Mouse (Mus musculus): ENCODE results near the gene Dcaf15. TPM values are rescaled to one million over a fixed set of nuclear protein-coding genes. Genes with fewer than 3 reads are reported as not detected.
A peak's percentile ranks its signal among the peaks of the same experiment; 100 is the strongest.

Gene Dcaf15
- polyA plus RNA-seq, 1 experiment from 2014 or later, result 8.5 TPM

- no peak overlapping the region for H3K4me3 ChIP-seq (ENCODE audit: inconsistent target)
- 96% methylated on average over 36 of the region's 42 CpGs for WGBS (ENCODE audit: missing documents)
- H3K79me2 ChIP-seq (ENCODE audit: inconsistent target), result no peaks in the 10 kb centered on the region
- peaks cover 47% of the 10 kb centered on the region for H3K36me3 ChIP-seq (ENCODE audit: inconsistent target)
- no peak overlapping the region for H3K27ac ChIP-seq
Measured at GRCm38 (mm10) chr8:84084341-84085115, 20.0 kb downstream of the Dcaf15 start.

GRCm38 (mm10) chr8:84083829-84084241 is 20.7 kb downstream of the Dcaf15 start:
- 94% methylated on average over 8 of the region's 8 CpGs for WGBS (ENCODE audit: missing documents)
- Histone ChIP-seq H3K4me3 (ENCODE audit: inconsistent target) (no peak overlapping the region), H3K79me2 (ENCODE audit: inconsistent target) (no peaks in the 10 kb centered on the region), H3K27ac (no peak overlapping the region), H3K36me3 (ENCODE audit: inconsistent target) (peaks cover 47% of the 10 kb centered on the region)

GRCm38 (mm10) chr8:84079206-84079605 is 25.4 kb downstream of the Dcaf15 start:
- Histone ChIP-seq H3K4me3 (ENCODE audit: inconsistent target) (no peak overlapping the region), H3K27ac (no peak overlapping the region), H3K36me3 (ENCODE audit: inconsistent target) (peaks cover 39% of the 10 kb centered on the region), H3K79me2 (ENCODE audit: inconsistent target) (peaks cover 5% of the 10 kb centered on the region; the same call in 1 of the 2 replicates)
- WGBS (ENCODE audit: missing documents), result 93% methylated on average over 5 of the region's 5 CpGs

- no peak overlapping the region for H3K27ac ChIP-seq
- peaks cover 27% of the 10 kb centered on the region for H3K79me2 ChIP-seq (ENCODE audit: inconsistent target)
- 94% methylated on average over 3 of the region's 3 CpGs for WGBS (ENCODE audit: missing documents)
- H3K36me3 ChIP-seq (ENCODE audit: inconsistent target), result peaks cover 15% of the 10 kb centered on the region; the same call in 1 of the 2 replicates
- no peak overlapping the region for H3K4me3 ChIP-seq (ENCODE audit: inconsistent target)
Measured at GRCm38 (mm10) chr8:84076849-84077248, 27.7 kb downstream of the Dcaf15 start.

- peaks cover 15% of the 10 kb centered on the region; the same call in 1 of the 2 replicates for H3K36me3 ChIP-seq (ENCODE audit: inconsistent target)
- H3K27ac ChIP-seq, result no peak overlapping the region
- H3K4me3 ChIP-seq (ENCODE audit: inconsistent target), result no peak overlapping the region
- 75% methylated on average over 1 of the region's 1 CpGs for WGBS (ENCODE audit: missing documents)
- H3K79me2 ChIP-seq (ENCODE audit: inconsistent target), result peaks cover 31% of the 10 kb centered on the region
Measured at GRCm38 (mm10) chr8:84076412-84076811, 28.2 kb downstream of the Dcaf15 start.

GRCm38 (mm10) chr8:84073230-84073976 is 31.2 kb downstream of the Dcaf15 start:
- Histone ChIP-seq H3K79me2 (ENCODE audit: inconsistent target) (peaks cover 61% of the 10 kb centered on the region), H3K4me3 (ENCODE audit: inconsistent target) (no peak overlapping the region), H3K27ac (no peak overlapping the region)

GRCm38 (mm10) chr8:84072321-84072720 is 32.2 kb downstream of the Dcaf15 start:
- H3K36me3 ChIP-seq (ENCODE audit: inconsistent target), result no peaks in the 10 kb centered on the region; the same call in 1 of the 2 replicates
- H3K79me2 ChIP-seq (ENCODE audit: inconsistent target), result peaks cover 72% of the 10 kb centered on the region
- no peak overlapping the region for H3K27ac ChIP-seq
- WGBS (ENCODE audit: missing documents), result 98% methylated on average over 10 of the region's 10 CpGs
- H3K4me3 ChIP-seq (ENCODE audit: inconsistent target), result no peak overlapping the region

More at GRCm38 (mm10) chr8:84073230-84073976, 31.2 kb downstream of the Dcaf15 start:
- no peaks in the 10 kb centered on the region; the same call in 1 of the 2 replicates for H3K36me3 ChIP-seq (ENCODE audit: inconsistent target)
- WGBS (ENCODE audit: missing documents), result 92% methylated on average over 10 of the region's 10 CpGs

- no peaks in the 10 kb centered on the region; the same call in 1 of the 2 replicates for H3K36me3 ChIP-seq (ENCODE audit: inconsistent target)
- 74% methylated on average over 3 of the region's 3 CpGs for WGBS (ENCODE audit: missing documents)
- peaks cover 73% of the 10 kb centered on the region for H3K79me2 ChIP-seq (ENCODE audit: inconsistent target)
- H3K4me3 ChIP-seq (ENCODE audit: inconsistent target), result no peak overlapping the region
- no peak overlapping the region for H3K27ac ChIP-seq
Measured at GRCm38 (mm10) chr8:84071921-84072320, 32.6 kb downstream of the Dcaf15 start.

- WGBS (ENCODE audit: missing documents), result 97% methylated on average over 2 of the region's 2 CpGs
- Histone ChIP-seq H3K27ac (no peak overlapping the region), H3K4me3 (ENCODE audit: inconsistent target) (no peak overlapping the region)
Measured at GRCm38 (mm10) chr8:84070667-84071066, 33.9 kb downstream of the Dcaf15 start.

GRCm38 (mm10) chr8:84070241-84070640 is 34.3 kb downstream of the Dcaf15 start:
- Histone ChIP-seq H3K36me3 (ENCODE audit: inconsistent target) (no peaks in the 10 kb centered on the region; the same call in 1 of the 2 replicates), H3K79me2 (ENCODE audit: inconsistent target) (peaks cover 73% of the 10 kb centered on the region), H3K27ac (peak overlapping the region; percentile 32), H3K4me3 (ENCODE audit: inconsistent target) (no peak overlapping the region)
- WGBS (ENCODE audit: missing documents), result 58% methylated on average over 5 of the region's 5 CpGs

More at GRCm38 (mm10) chr8:84070667-84071066, 33.9 kb downstream of the Dcaf15 start:
- H3K36me3 ChIP-seq (ENCODE audit: inconsistent target), result no peaks in the 10 kb centered on the region; the same call in 1 of the 2 replicates
- peaks cover 73% of the 10 kb centered on the region for H3K79me2 ChIP-seq (ENCODE audit: inconsistent target)

- Histone ChIP-seq H3K79me2 (ENCODE audit: inconsistent target) (peaks cover 73% of the 10 kb centered on the region), H3K36me3 (ENCODE audit: inconsistent target) (no peaks in the 10 kb centered on the region), H3K27ac (peak overlapping the region; percentile 32), H3K4me3 (ENCODE audit: inconsistent target) (no peak overlapping the region)
- 95% methylated on average over 2 of the region's 2 CpGs for WGBS (ENCODE audit: missing documents)
Measured at GRCm38 (mm10) chr8:84069750-84070149, 34.8 kb downstream of the Dcaf15 start.

GRCm38 (mm10) chr8:84069169-84069568 is 35.4 kb downstream of the Dcaf15 start:
- peaks cover 67% of the 10 kb centered on the region for H3K79me2 ChIP-seq (ENCODE audit: inconsistent target)
- H3K4me3 ChIP-seq (ENCODE audit: inconsistent target), result no peak overlapping the region
- no peaks in the 10 kb centered on the region for H3K36me3 ChIP-seq (ENCODE audit: inconsistent target)
- 82% methylated on average over 1 of the region's 1 CpGs for WGBS (ENCODE audit: missing documents)
- H3K27ac ChIP-seq, result peak overlapping the region; percentile 32

- peak overlapping the region; percentile 32; the same call in 1 of the 2 replicates for H3K27ac ChIP-seq
- no peaks in the 10 kb centered on the region for H3K36me3 ChIP-seq (ENCODE audit: inconsistent target)
- H3K79me2 ChIP-seq (ENCODE audit: inconsistent target), result peaks cover 62% of the 10 kb centered on the region
- 78% methylated on average over 12 of the region's 12 CpGs for WGBS (ENCODE audit: missing documents)
- H3K4me3 ChIP-seq (ENCODE audit: inconsistent target), result no peak overlapping the region
Measured at GRCm38 (mm10) chr8:84068316-84069035, 36.1 kb downstream of the Dcaf15 start.

GRCm38 (mm10) chr8:84067911-84068310 is 36.7 kb downstream of the Dcaf15 start:
- 94% methylated on average over 7 of the region's 7 CpGs for WGBS (ENCODE audit: missing documents)

More at GRCm38 (mm10) chr8:84067911-84068310, 36.7 kb downstream of the Dcaf15 start:
- Histone ChIP-seq H3K27ac (no peak overlapping the region), H3K4me3 (ENCODE audit: inconsistent target) (peak overlapping the region; percentile 35; the same call in 1 of the 2 replicates), H3K36me3 (ENCODE audit: inconsistent target) (no peaks in the 10 kb centered on the region), H3K79me2 (ENCODE audit: inconsistent target) (peaks cover 56% of the 10 kb centered on the region)

All from macrophage (primary cell).